Mouse (Mus musculus) E14TG2a.4 (cell line): ENCODE data around the gene Get4.

Source experiments
- CTCF ChIP-seq: conservative IDR thresholded peaks from 2 replicates; pipeline ENCODE4 v1.5.1; 2014; ENCODE audit warnings: low read length
- NANOG ChIP-seq: IDR thresholded peaks from 2 replicates; pipeline ENCODE4 v1.6.1; 2014; ENCODE audit warnings: borderline replicate concordance, low read length, mixed read lengths
- POU5F1 ChIP-seq: IDR thresholded peaks from 2 replicates; pipeline ENCODE4 v1.6.1; 2014; ENCODE audit warnings: low read length, borderline replicate concordance

DNA sequence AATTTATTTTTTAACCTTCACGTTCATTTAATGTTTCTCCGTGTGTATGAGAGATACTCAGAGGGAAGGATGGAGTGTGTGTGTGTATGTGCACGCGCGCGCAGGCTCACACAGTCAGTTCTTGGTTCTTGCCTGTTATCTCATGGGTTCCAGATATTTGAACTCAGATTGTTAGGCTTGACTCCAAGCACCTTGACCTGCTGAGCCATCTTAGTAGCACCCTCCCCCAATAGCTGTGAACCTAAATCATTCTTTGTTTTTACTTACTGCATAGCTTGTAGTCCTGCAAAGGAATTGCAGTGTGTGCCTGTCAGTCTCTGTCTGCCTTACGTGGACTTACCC, 42.5 kb upstream of the Get4 start:
- no peak for TF ChIP-seq CTCF
- no peak for TF ChIP-seq NANOG
- TF ChIP-seq POU5F1, result no peak
